Mouse (Mus musculus) embryonic facial prominence, embryonic 10.5 days (tissue): ENCODE measurements around the gene Pold2. TPM values are rescaled to one million over a fixed set of nuclear protein-coding genes. Genes with fewer than 3 reads are reported as not detected.

ENCODE experiments used
- DNase-seq: peaks from one replicate; pipeline ENCODE4 v3.0.0-alpha.2; 2017; ENCODE audit warnings: low spot score
- H3K27ac ChIP-seq: fragments of 300-500 bp; sonication (generic); replicated peaks from 2 replicates; pipeline ENCODE4 v1.5.1; 2016; ENCODE audit warnings: mild to moderate bottlenecking
- H3K27me3 ChIP-seq: fragments of 300-500 bp; sonication (generic); replicated peaks from 2 replicates; pipeline ENCODE4 v1.6.1; 2016; ENCODE audit warnings: low read depth, mild to moderate bottlenecking; ENCODE audit not compliant: poor library complexity, severe bottlenecking
- H3K36me3 ChIP-seq: fragments of 300-500 bp; sonication (generic); replicated peaks from 2 replicates; pipeline ENCODE4 v1.6.1; 2016; ENCODE audit warnings: mild to moderate bottlenecking, moderate library complexity
- H3K4me1 ChIP-seq: fragments of 300-500 bp; sonication (generic); 2 replicates; pipeline ENCODE4 v1.6.1; 2016
- H3K4me3 ChIP-seq: fragments of 300-500 bp; sonication (generic); 2 replicates; pipeline ENCODE4 v1.5.1; 2016; ENCODE audit warnings: mild to moderate bottlenecking, moderate library complexity
- H3K9me3 ChIP-seq: fragments of 300-500 bp; sonication (generic); 2 replicates; pipeline ENCODE4 v1.6.1; 2016; ENCODE audit warnings: mild to moderate bottlenecking
- WGBS: fragments of 180-500 bp; shearing (Covaris S2); methylation state at CpG from one replicate; pipeline ENCODE4 v1.1.7; 2016; 5-methylcytosine and 5-hydroxymethylcytosine counted together
- polyA plus RNA-seq: library from polyadenylated mRNA; unstranded; fragments of >200 nt; fragmentation: Nextera tagmentation; extraction: Ambion mirVana; gene quantifications from 2 replicates; pipeline ENCODE4 v1.2.1, GENCODE M21; 2016

Pold2 gene
- polyA plus RNA-seq, 1 experiment from 2014 or later = 161 TPM

DNA sequence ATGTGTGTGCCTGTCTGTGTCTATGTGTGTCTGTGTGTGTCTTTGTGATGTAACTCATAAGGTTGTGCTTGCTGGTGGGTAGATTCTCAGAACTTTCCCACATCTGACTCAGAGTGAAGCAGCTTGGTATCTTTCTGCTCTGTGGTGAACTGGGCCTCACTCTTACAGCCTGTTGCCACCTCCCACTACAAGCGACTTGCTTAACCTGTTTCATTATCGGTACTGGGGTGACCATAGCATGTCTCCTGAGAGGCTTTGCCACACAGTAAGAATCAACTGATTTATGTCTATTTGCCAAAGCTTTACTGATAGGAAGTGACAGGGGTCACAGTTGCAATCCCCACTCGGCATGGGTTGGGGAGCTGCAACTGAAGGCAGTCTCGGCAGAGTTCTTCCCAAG lies 30.6 kb upstream of the Pold2 start:
- Histone ChIP-seq H3K27ac (no peak overlapping the region), H3K4me1 (0 out of 2 replicates have a peak, but pooled peaks cover 6% of the 10 kb centered on the region), H3K36me3 (no peaks in the 10 kb centered on the region), H3K27me3 (no peaks in the 10 kb centered on the region; the same call in 1 of the 2 replicates), H3K9me3 (no peaks in the 10 kb centered on the region), H3K4me3 (no peak overlapping the region)
- DNase-seq = no peak
- WGBS = 85% methylated on average over 4 of the region's 4 CpGs

DNA sequence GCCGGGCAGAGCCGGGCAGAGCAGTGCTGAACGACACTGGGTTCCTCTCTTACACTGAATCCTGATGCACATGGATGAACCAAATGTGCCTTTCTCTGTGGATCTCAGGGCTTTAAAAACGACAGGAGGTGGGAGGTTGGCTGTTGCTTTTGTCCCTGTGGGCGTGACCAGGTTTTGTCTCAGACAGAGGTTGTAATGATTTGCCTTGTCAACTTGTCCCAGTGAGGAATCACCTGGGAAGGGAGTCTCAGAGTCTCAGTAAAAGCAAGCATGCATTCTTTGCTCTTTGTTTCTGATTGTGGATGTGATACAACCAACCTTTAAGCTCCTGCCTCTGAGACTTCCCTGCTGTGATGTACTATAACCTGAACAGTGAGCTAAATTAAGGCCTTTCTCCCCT lies 29.0 kb upstream of the Pold2 start:
- Histone ChIP-seq H3K4me1 (peaks cover 17% of the 10 kb centered on the region), H3K4me3 (no peak overlapping the region), H3K9me3 (no peaks in the 10 kb centered on the region), H3K27ac (no peak overlapping the region), H3K36me3 (no peaks in the 10 kb centered on the region), H3K27me3 (peaks cover 15% of the 10 kb centered on the region)
- DNase-seq = no peak
- 57% methylated on average over 5 of the region's 5 CpGs for WGBS

DNA sequence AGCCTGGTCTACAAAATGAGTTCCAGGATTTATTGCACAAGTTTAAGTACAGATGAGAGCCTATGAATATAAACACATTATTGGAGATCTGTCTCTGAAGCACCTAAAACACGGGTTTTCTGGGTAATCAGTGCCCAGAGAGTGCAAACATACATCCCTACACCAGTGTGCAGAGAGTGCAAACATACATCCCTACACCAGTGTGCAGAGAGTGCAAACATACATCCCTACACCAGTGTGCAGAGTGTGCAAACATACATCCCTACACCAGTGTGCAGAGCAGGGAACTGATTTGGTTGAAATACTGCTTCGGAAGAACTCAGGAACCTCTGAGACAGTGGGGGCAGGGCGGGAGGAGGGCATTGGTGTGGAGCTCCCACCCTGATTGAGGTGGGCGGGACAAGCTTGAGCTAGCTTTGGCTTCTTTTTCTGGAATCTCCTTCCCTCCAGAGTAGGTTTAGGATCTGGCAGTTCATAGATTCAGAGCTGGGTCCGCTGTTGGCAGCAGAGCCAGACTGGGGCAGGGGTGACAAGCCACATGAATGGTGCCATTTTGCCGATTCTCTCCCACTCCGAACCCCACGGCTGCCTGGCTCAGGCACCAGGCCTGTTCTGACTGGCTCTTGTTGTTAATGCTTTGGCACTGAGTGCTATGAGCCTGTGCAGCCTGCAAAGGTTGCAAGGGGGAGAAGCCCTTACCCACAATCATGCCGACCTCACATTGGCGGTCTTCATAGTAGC lies 27.9 kb upstream of the Pold2 start:
- no peaks in the 10 kb centered on the region for H3K9me3 ChIP-seq
- WGBS = 88% methylated on average over 10 of the region's 10 CpGs
- 0 out of 2 replicates have a peak overlapping the region, but pooled peaks have one; percentile 3 for H3K27ac ChIP-seq
- H3K4me3 ChIP-seq = no peak overlapping the region
- DNase-seq = no peak
- peaks cover 28% of the 10 kb centered on the region for H3K4me1 ChIP-seq
- H3K36me3 ChIP-seq = no peaks in the 10 kb centered on the region
- H3K27me3 ChIP-seq = peaks cover 26% of the 10 kb centered on the region

DNA sequence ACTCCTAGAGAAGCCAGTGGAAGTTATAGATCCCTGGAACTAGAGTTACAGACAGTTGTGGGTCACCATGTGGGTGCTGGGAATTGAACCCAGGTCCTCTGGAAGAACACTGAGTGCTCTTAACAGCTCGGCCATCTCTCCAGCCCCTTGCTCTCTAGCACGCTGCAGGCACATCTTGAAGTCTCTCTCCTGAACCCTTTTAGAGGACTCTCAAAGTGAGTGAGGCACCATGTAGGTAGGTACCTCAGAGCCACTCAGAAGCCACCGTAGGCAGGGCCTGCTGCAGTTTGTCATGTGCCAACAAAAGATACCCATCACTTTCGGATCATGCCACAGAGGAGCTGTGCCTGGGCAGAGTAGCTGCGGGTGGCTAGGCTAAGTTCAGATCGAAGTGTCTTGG lies 26.8 kb upstream of the Pold2 start:
- Histone ChIP-seq H3K9me3 (no peaks in the 10 kb centered on the region), H3K4me3 (no peak overlapping the region), H3K27ac (no peak overlapping the region), H3K4me1 (peaks cover 30% of the 10 kb centered on the region), H3K36me3 (no peaks in the 10 kb centered on the region), H3K27me3 (peaks cover 37% of the 10 kb centered on the region)
- no peak for DNase-seq
- 90% methylated on average over 6 of the region's 6 CpGs for WGBS

DNA sequence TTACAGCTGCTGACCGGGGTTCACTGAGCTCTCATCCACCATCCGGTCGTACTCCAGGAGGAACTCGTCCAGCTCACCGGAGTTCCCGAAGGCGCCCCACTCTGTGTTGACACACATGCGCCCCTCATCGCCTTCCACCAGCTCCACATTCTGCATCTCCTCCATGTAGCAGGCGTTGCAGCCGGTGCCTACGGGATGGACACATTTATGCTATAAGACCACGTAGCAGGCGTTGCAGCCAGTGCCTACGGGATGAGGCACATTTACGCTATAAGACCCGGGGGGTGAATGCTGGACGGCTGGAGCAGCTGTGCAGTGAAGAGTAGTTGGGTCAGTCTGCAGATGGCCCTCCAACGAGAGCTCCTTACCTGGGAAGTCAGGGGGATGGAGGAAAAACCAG lies 26.3 kb upstream of the Pold2 start:
- Histone ChIP-seq H3K36me3 (no peaks in the 10 kb centered on the region), H3K27ac (no peak overlapping the region), H3K4me3 (no peak overlapping the region), H3K27me3 (peaks cover 40% of the 10 kb centered on the region), H3K9me3 (no peaks in the 10 kb centered on the region), H3K4me1 (peaks cover 26% of the 10 kb centered on the region)
- DNase-seq = no peak
- 93% methylated on average over 19 of the region's 19 CpGs for WGBS

DNA sequence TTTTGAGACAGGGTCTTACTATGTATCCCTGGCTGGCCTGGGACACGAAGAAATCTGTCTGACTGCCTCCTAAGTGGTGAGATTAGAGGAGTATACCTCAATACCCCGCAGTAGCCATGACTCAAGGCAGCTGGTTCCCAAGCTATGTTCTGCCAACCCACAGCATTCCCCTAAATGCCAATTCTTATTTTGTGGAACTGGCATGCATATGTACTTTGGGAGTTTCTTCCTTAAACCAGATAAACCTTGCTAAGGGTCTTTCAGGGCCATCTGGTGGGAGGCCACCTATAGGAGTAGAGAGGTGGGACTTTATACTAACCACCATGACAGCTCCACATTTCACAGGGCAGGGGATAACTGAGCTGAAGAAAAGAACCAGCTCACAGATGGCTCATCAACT lies 25.8 kb upstream of the Pold2 start:
- no peak overlapping the region for H3K4me3 ChIP-seq
- 88% methylated on average over 2 of the region's 2 CpGs for WGBS
- H3K27ac ChIP-seq = no peak overlapping the region
- DNase-seq = no peak
- no peaks in the 10 kb centered on the region for H3K36me3 ChIP-seq
- no peaks in the 10 kb centered on the region for H3K9me3 ChIP-seq
- peaks cover 23% of the 10 kb centered on the region for H3K4me1 ChIP-seq
- H3K27me3 ChIP-seq = peaks cover 45% of the 10 kb centered on the region

DNA sequence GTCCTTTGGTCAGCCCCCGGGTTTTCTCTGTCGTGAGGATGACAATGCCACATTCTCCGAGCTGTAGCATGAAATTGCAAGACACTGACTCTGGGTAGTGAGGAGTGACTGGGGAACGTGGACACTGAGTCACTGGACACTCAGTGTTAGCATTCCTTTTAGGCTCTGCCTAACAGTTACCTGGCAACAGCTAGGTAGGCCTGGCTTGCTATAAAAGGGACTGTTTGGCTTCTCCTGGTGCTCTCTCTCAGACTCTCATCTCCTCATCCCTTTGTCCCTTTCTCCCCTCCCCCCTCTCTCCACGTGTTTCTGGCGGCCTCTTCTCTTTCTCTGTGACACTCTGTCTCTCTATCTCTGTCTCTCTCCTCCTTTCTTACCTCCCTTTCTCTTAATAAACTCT lies 24.3 kb upstream of the Pold2 start:
- peak overlapping the region; percentile 59 for H3K4me3 ChIP-seq
- H3K27me3 ChIP-seq = peaks cover 60% of the 10 kb centered on the region
- no peaks in the 10 kb centered on the region for H3K36me3 ChIP-seq
- WGBS = 11% methylated on average over 6 of the region's 6 CpGs
- peaks cover 35% of the 10 kb centered on the region for H3K4me1 ChIP-seq
- H3K27ac ChIP-seq = peak overlapping the region; percentile 82
- DNase-seq = no peak
- no peaks in the 10 kb centered on the region for H3K9me3 ChIP-seq

DNA sequence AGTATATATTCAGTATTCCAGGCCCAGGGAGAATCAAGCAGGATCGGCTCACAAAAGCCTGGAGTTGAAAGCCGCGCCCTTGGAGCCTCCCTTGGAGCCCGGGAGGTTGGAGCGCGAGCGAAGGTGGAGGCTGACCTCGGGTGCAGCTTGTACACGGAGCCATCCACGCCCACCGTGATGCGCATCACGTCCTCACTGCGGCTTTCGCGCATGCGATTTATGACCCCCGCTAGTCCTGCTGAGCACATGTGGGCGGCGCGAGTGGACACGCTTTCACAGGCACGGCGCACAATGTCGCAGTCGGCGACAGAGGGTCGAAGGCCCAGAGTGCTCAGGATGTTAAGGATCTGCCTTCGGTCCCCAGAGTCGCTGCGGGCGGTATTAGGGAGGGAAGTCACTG lies 23.9 kb upstream of the Pold2 start:
- DNase-seq = peak; percentile 83

DNA sequence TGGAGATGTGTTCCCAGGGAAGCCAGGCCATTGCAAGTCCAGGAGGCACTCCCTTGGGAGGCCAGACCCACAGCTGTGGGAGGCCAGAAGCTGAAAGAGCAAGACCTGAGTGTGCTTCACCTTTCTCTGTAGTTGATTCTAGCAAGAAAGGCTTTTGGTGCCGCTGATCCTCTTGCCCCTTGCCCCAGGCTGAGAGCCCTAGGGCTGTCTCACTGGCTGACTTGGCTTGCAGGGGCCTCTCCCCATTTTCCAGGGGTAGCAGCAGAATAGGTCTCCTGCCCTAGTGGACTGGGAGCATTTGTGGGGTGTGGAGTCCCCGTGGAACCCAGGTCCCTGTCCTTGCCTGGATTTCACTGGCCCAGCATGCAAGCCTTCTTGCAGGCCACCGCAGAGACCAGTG lies 23.2 kb upstream of the Pold2 start:
- H3K27ac ChIP-seq = peak overlapping the region; percentile 82
- whole genome bisulfite sequencing = 22% methylated on average over 3 of the region's 3 CpGs
- no peaks in the 10 kb centered on the region for H3K9me3 ChIP-seq
- DNase-seq = no peak
- H3K4me1 ChIP-seq = peaks cover 42% of the 10 kb centered on the region
- H3K27me3 ChIP-seq = peaks cover 70% of the 10 kb centered on the region
- H3K36me3 ChIP-seq = no peaks in the 10 kb centered on the region
- H3K4me3 ChIP-seq = peak overlapping the region; percentile 59

More for the DNA sequence above, 23.9 kb upstream of the Pold2 start:
- Histone ChIP-seq H3K36me3 (no peaks in the 10 kb centered on the region), H3K27ac (peak overlapping the region; percentile 82), H3K9me3 (no peaks in the 10 kb centered on the region), H3K4me3 (peak overlapping the region; percentile 59), H3K27me3 (peaks cover 64% of the 10 kb centered on the region), H3K4me1 (peaks cover 39% of the 10 kb centered on the region)
- 1% methylated on average over 32 of the region's 32 CpGs for WGBS

DNA sequence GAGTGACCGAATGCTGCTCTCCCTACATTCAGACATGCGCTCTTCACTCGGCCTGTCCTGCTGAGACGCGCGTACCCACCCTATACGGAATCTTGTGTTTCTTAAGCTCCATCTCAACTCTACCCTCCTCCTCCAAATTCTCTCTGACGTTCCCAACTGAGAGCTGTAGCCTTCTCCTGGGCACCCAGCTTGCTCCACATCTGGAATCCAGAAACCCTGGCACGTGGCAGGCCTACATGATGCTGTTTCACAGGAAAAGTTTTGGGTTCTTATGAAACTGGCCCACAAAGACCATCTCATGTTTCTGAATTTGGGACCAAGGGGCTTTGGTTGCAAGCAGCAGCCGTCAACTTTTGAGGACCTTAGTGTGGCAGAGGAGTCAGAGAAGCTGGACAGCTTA lies 21.2 kb upstream of the Pold2 start:
- DNase-seq = no peak
- Histone ChIP-seq H3K27me3 (peaks cover 83% of the 10 kb centered on the region), H3K9me3 (no peaks in the 10 kb centered on the region), H3K4me3 (no peak overlapping the region), H3K36me3 (no peaks in the 10 kb centered on the region), H3K27ac (no peak overlapping the region), H3K4me1 (peaks cover 43% of the 10 kb centered on the region)
- 90% methylated on average over 10 of the region's 10 CpGs for WGBS

DNA sequence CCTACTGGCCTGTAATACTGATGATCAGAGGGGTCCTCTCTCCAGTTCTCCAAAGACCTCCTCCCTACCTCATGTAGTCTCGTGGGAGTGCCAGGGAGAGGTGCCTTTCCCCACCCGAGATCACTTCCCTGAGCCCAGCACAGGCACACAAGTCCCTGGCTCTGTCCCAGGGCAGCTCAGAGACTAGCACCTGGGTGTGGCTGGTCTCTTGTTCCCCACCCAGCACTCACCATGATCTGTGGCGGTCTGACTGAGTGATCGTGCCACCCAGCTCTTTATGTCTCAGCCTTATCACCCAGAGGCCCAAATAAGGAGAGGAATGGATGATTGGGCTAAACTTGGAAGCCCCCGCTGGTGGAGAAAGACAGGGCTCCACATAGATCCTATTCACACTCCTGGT lies 20.4 kb upstream of the Pold2 start, which contains the start of gene Myl7:
Gene Myl7 (minus strand): TSS at position 252 of the 400 bp plus-strand sequence.
- Histone ChIP-seq H3K27ac (peak within 1 kb of the TSS; percentile 79), H3K4me3 (peak within 1 kb of the TSS; percentile 39), H3K36me3 (no peaks in the 10 kb centered on the region), H3K4me1 (peaks cover 51% of the 10 kb centered on the region), H3K27me3 (peaks cover 83% of the 10 kb centered on the region), H3K9me3 (no peaks in the 10 kb centered on the region)
- WGBS = 62% methylated on average over 5 of the region's 5 CpGs
- DNase-seq = no peak

DNA sequence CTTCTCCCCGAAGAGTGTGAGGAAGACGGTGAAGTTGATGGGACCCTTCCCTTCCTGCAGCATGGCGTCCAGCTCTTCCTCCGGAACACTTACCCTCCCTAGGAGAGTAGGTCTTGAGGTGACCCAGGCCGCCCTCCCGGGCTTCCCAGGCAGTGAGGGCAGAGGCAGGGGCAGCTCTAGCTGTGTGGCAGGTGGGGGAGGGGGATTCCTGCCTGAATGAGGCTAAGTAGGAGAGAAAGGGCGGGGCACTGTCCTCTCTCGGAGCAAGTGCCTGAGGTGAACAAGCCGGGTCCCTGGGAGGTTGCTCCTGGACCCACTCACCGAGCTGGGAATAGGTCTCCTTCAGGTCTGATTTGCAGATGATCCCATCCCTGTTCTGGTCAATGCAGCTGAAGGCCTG lies 19.7 kb upstream of the Pold2 start:
- Histone ChIP-seq H3K27ac (peak overlapping the region; percentile 79), H3K27me3 (peaks cover 76% of the 10 kb centered on the region), H3K4me3 (peak overlapping the region; percentile 39), H3K4me1 (peaks cover 53% of the 10 kb centered on the region), H3K36me3 (no peaks in the 10 kb centered on the region), H3K9me3 (no peaks in the 10 kb centered on the region)
- DNase-seq = peak; percentile 47
- 6% methylated on average over 10 of the region's 10 CpGs for WGBS

DNA sequence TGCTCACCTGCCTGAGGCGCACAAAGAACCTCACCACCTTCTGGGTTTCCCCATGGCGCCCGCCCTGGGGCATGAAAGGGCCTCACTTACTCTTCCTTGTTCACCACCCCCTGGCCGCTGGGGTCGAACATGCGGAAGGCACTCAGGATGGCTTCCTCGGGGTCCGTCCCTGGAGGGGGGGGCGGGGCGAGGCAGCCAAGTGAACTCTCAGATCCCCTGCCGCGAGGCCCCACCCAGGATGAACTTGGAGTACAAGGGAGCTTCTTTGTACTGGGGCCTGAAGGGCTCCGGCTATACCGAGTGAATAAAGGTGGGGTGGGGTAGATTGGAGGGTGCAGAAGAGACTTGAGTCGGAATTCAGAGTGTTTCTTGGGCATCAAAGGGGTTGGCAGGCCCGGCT lies 19.1 kb upstream of the Pold2 start:
- peak; percentile 38 for DNase-seq
- 11% methylated on average over 16 of the region's 16 CpGs for WGBS
- Histone ChIP-seq H3K36me3 (no peaks in the 10 kb centered on the region), H3K4me3 (peak overlapping the region; percentile 39), H3K9me3 (no peaks in the 10 kb centered on the region), H3K4me1 (peaks cover 53% of the 10 kb centered on the region), H3K27ac (peak overlapping the region; percentile 79), H3K27me3 (peaks cover 70% of the 10 kb centered on the region)
